Mouse (Mus musculus) embryonic facial prominence, embryonic 11.5 days (tissue): ENCODE measurements around the gene Fcrl6. TPM values are rescaled to one million over a fixed set of nuclear protein-coding genes. Genes with fewer than 3 reads are reported as not detected.

Experiments used
- ATAC-seq: fragments of 200-750 bp; cut with Nextera tagmentation; replicated peaks from 2 replicates; pipeline ENCODE4 v1.8.0; 2017; ENCODE audit warnings: low read depth; ENCODE audit not compliant: insufficient number of reproducible peaks, low FRiP score, low TSS enrichment
- DNase-seq: peaks from one replicate; pipeline ENCODE4 v3.0.0-alpha.2; 2015; ENCODE audit warnings: low spot score
- H3K27ac ChIP-seq: fragments of 300-500 bp; sonication (generic); replicated peaks from 2 replicates; pipeline ENCODE4 v1.5.1; 2014; ENCODE audit warnings: mild to moderate bottlenecking, low read depth, low read length, control low read depth
- H3K27me3 ChIP-seq: fragments of 300-500 bp; sonication (generic); 2 replicates; pipeline ENCODE4 v1.6.1; 2014; ENCODE audit warnings: mild to moderate bottlenecking, low read length, moderate library complexity, mixed read lengths; ENCODE audit not compliant: control insufficient read depth, insufficient read depth
- H3K36me3 ChIP-seq: fragments of 300-500 bp; sonication (generic); replicated peaks from 2 replicates; pipeline ENCODE4 v1.6.1; 2014; ENCODE audit warnings: low read depth, mild to moderate bottlenecking, low read length, moderate library complexity, mixed read lengths; ENCODE audit not compliant: control insufficient read depth, insufficient read depth
- H3K4me1 ChIP-seq: fragments of 300-500 bp; sonication (generic); 2 replicates; pipeline ENCODE4 v1.6.1; 2014; ENCODE audit warnings: low read length, mixed read lengths; ENCODE audit not compliant: control insufficient read depth, insufficient read depth
- H3K4me2 ChIP-seq: fragments of 300-500 bp; sonication (generic); 2 replicates; pipeline ENCODE4 v1.6.1; 2014; ENCODE audit warnings: low read depth, mild to moderate bottlenecking, control low read depth, low read length, moderate library complexity
- H3K4me3 ChIP-seq: fragments of 300-500 bp; sonication (generic); 2 replicates; pipeline ENCODE4 v1.5.1; 2014; ENCODE audit warnings: low read depth, low read length, control low read depth
- H3K9ac ChIP-seq: fragments of 300-500 bp; sonication (generic); replicated peaks from 2 replicates; pipeline ENCODE4 v1.6.1; 2014; ENCODE audit warnings: mild to moderate bottlenecking, control low read depth, low read length
- H3K9me3 ChIP-seq: fragments of 300-500 bp; sonication (generic); replicated peaks from 2 replicates; pipeline ENCODE4 v1.6.1; 2016; ENCODE audit warnings: mild to moderate bottlenecking, low read length, inconsistent platforms, mixed read lengths; ENCODE audit not compliant: control insufficient read depth
- WGBS: fragments of 180-500 bp; shearing (Covaris S2); extraction: QIAGEN DNeasy Blood & Tissue Kit; methylation state at CpG from one replicate; pipeline ENCODE4 v1.1.7; 2014; 5-methylcytosine and 5-hydroxymethylcytosine counted together
- polyA plus RNA-seq: library from polyadenylated mRNA; unstranded; fragments of >200 nt; fragmentation: Nextera tagmentation; extraction: Ambion mirVana; gene quantifications from 2 replicates; pipeline ENCODE4 v1.2.1, GENCODE M21; 2014

The Fcrl6 gene
- polyA plus RNA-seq, 1 experiment from 2014 or later, result 0.11 TPM

- Histone ChIP-seq H3K4me2 (no peak overlapping the region), H3K4me3 (no peak overlapping the region), H3K9me3 (no peaks in the 10 kb centered on the region), H3K27ac (no peak overlapping the region), H3K9ac (no peak overlapping the region), H3K27me3 (no peaks in the 10 kb centered on the region; the same call in 1 of the 2 replicates), H3K36me3 (no peaks in the 10 kb centered on the region), H3K4me1 (no peaks in the 10 kb centered on the region)
- DNase-seq (no peak), ATAC-seq (no peak)
- WGBS, result 85% methylated on average over 8 of the region's 8 CpGs
Measured at GRCm38 (mm10) chr1:172582436-172582835, 19.9 kb downstream of the Fcrl6 start.

DNA sequence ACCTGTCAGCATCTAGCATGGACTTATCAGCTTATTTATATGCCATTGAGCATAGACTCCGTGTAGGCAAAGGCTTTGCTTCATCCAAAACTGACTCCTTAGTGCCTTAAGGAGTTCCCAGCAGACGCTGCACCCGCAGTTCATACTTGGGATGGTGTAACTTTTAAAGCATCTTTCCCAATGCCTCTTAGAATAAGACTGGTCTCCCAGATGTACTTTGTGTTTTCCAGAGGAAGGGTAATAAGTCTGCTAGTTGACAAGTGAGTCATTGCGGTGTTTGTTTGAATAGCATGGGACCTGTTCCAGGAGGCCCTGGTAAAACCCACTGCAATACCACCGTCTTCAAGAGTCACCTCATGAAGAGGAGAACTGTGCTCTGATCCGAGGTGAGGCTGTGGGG lies 22.2 kb downstream of the Fcrl6 start:
- H3K4me2 ChIP-seq, result no peak overlapping the region
- H3K27ac ChIP-seq, result no peak overlapping the region
- H3K4me3 ChIP-seq, result no peak overlapping the region
- H3K36me3 ChIP-seq, result no peaks in the 10 kb centered on the region
- no peaks in the 10 kb centered on the region; the same call in 1 of the 2 replicates for H3K27me3 ChIP-seq
- no peaks in the 10 kb centered on the region for H3K4me1 ChIP-seq
- H3K9me3 ChIP-seq, result no peaks in the 10 kb centered on the region
- no peak for ATAC-seq
- whole genome bisulfite sequencing, result 79% methylated on average over 6 of the region's 6 CpGs
- H3K9ac ChIP-seq, result no peak overlapping the region
- DNase-seq, result no peak

DNA sequence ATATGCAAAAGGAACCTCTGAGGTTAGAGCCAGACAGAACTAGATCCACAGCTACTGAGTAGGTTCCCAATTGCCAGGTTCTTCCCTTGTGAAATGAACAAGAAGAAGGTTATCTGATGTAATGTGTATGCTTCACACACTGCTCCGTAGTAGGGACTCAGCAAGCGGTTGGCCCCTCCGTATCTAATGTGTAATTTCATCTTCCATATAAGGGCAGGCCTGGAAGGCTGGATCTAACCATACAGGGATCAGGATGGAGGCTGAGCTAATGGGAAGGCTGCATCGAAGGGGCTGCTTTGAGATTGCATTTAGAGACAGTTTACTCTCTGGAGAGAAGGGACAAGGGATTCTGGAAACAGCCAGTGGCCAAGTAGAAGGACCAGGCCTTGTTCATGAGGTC lies 34.6 kb downstream of the Fcrl6 start:
- H3K36me3 ChIP-seq, result no peaks in the 10 kb centered on the region
- no peak for ATAC-seq

DNA sequence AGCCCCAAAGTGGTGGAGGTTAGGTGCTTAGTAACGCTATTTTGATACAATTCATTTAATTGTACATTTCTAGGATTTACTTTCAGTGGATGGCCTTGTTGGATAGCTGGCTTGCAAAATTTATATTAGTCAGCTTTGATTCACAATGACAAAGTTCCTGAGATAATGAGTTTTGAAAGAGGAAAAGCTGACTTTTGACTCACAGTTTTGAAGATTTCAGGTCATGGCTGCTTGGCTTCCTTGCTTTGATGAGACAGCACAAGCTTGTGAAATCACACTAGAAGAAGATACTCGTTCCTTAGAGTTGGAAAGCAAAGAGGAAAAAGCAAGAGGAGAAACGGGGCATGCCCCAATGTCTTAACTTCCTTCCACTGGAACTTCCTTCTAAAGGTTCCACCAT lies 36.2 kb downstream of the Fcrl6 start:
- ATAC-seq, result no peak
- no peak overlapping the region for H3K4me3 ChIP-seq
- H3K9me3 ChIP-seq, result no peaks in the 10 kb centered on the region
- no peak for DNase-seq
- no peaks in the 10 kb centered on the region for H3K4me1 ChIP-seq
- peaks cover 16% of the 10 kb centered on the region for H3K27me3 ChIP-seq
- H3K9ac ChIP-seq, result no peak overlapping the region
- H3K36me3 ChIP-seq, result no peaks in the 10 kb centered on the region
- no peak overlapping the region for H3K4me2 ChIP-seq
- WGBS, result 71% methylated on average over 3 of the region's 3 CpGs
- no peak overlapping the region for H3K27ac ChIP-seq

More for the DNA sequence above, 34.6 kb downstream of the Fcrl6 start:
- DNase-seq, result no peak
- Histone ChIP-seq H3K4me2 (no peak overlapping the region), H3K27me3 (no peaks in the 10 kb centered on the region), H3K27ac (no peak overlapping the region), H3K4me1 (no peaks in the 10 kb centered on the region), H3K4me3 (no peak overlapping the region), H3K9me3 (no peaks in the 10 kb centered on the region), H3K9ac (no peak overlapping the region)
- WGBS, result 54% methylated on average over 4 of the region's 4 CpGs

GRCm38 (mm10) chr1:172563465-172563828 lies 38.9 kb downstream of the Fcrl6 start:
- Histone ChIP-seq H3K27me3 (peaks cover 25% of the 10 kb centered on the region), H3K9me3 (no peaks in the 10 kb centered on the region), H3K4me3 (peak overlapping the region; percentile 68), H3K4me2 (peak overlapping the region; percentile 94), H3K4me1 (no peaks in the 10 kb centered on the region), H3K27ac (no peak overlapping the region), H3K9ac (peak overlapping the region; percentile 59), H3K36me3 (no peaks in the 10 kb centered on the region)
- DNase-seq, result no peak
- no peak; the same call in 1 of the 2 replicates for ATAC-seq
- 3% methylated on average over 9 of the region's 10 CpGs for WGBS

DNA sequence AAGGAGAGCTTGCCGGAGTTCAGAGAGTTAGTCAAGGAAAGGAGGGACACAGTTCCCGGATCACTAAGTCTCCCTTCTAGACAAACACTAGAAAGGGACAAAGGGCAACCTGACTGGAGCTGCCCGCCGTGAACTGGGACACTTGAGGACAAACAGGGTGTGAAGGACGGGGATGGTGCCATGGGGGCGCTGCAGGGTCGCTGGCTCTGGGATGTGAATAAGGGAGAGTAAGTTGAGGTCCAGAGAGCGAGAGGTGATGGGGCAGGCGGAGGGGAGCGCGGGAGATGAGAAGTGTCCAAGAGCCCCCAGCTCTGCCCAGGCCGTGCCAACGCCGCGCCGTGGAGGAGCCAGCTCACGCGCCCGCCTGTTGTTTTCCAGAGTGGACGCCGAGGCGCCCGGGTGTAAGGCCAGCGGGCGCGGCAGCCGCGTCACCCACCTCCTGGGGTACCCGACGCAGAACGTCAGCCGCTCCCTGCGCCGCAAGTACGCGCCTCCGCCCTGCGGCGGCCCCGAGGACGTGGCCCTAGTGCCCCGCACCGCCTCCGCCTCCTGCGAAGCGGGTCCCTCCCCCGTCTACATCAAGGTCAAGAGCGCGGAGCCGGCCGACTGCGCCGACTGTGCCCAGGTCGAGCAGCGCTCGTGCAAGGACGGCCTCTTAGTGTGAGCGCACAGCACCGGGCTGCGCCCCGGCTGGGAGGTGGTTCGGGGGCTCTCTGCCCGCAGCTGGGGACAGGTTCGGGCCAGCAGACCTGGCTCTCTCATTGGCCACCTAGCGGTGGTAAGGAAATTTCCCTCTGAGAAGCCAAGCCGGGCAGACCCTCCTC lies 39.5 kb downstream of the Fcrl6 start:
- Histone ChIP-seq H3K4me2 (peak overlapping the region; percentile 94), H3K9ac (peak overlapping the region; percentile 59), H3K4me3 (peak overlapping the region; percentile 68), H3K27ac (no peak overlapping the region), H3K9me3 (no peaks in the 10 kb centered on the region), H3K27me3 (peaks cover 25% of the 10 kb centered on the region), H3K4me1 (no peaks in the 10 kb centered on the region), H3K36me3 (no peaks in the 10 kb centered on the region)
- peak; percentile 88 for DNase-seq
- WGBS, result under 1% methylated on average over 66 of the region's 66 CpGs
- peak; percentile 89 for ATAC-seq

GRCm38 (mm10) chr1:172555638-172556037 lies 46.7 kb downstream of the Fcrl6 start, which contains the start of gene Vsig8:
TSS of gene Vsig8 (plus strand) at chr1:172555938.
- DNase-seq, result no peak
- no peaks in the 10 kb centered on the region for H3K9me3 ChIP-seq
- no peak within 1 kb of the TSS for H3K9ac ChIP-seq
- H3K36me3 ChIP-seq, result no peaks in the 10 kb centered on the region
- no peak within 1 kb of the TSS for H3K27ac ChIP-seq
- no peak for ATAC-seq
- H3K4me1 ChIP-seq, result no peaks in the 10 kb centered on the region
- H3K27me3 ChIP-seq, result peaks cover 4% of the 10 kb centered on the region
- H3K4me3 ChIP-seq, result no peak within 1 kb of the TSS
- WGBS, result 71% methylated on average over 11 of the region's 11 CpGs
- H3K4me2 ChIP-seq, result no peak within 1 kb of the TSS

- H3K36me3 ChIP-seq, result no peaks in the 10 kb centered on the region
- ATAC-seq (no peak), DNase-seq (no peak)
- H3K27ac ChIP-seq, result no peak overlapping the region
- no peaks in the 10 kb centered on the region for H3K4me1 ChIP-seq
- H3K9ac ChIP-seq, result no peak overlapping the region
- H3K9me3 ChIP-seq, result no peaks in the 10 kb centered on the region
- H3K4me2 ChIP-seq, result no peak overlapping the region
- H3K27me3 ChIP-seq, result peaks cover 3% of the 10 kb centered on the region
- no peak overlapping the region for H3K4me3 ChIP-seq
- WGBS, result 53% methylated on average over 1 of the region's 1 CpGs
Measured at GRCm38 (mm10) chr1:172552623-172553022, 49.7 kb downstream of the Fcrl6 start.
